In the genomic region with DNA sequence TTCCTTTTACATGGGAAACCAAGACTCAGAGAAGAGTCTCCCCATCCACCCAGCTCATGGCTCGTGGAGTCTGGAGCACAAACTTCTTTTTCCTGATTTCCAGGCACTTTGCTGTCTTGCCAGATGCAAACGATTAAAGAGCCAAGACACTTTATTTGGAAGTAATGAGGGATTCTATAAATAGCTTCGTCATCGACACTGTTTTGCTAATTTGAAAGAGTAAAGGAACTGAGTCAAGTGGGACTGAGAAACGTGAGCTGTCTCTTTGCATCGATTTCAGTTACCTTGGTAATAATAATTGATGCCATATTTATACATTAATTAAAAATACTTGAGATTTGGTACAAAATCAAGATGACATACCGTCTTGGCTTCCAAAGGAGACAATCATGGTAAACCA, we compare ENCODE assay signal across 16 mouse cellular contexts.
"Had no signal": no experiment of that assay in that cellular context is flagged by ENCODE, and none has a peak within 500 bp of the region (broad histone marks: within the 10 kb centered on the region; RNA-seq: fewer than 3 reads in every experiment).

No protein-coding gene starts in this region.

- H3K36me3 ChIP-seq: lung, embryonic 15.5 days; midbrain, embryonic 13.5 days; midbrain, embryonic 15.5 days; neural tube, embryonic 12.5 days had no signal

- H3K4me2 ChIP-seq: lung, embryonic 15.5 days; midbrain, embryonic 11.5 days; midbrain, embryonic 13.5 days; midbrain, embryonic 15.5 days; neural tube, embryonic 12.5 days had no signal

- H3K9ac ChIP-seq: liver, postnatal 0 days; lung, embryonic 15.5 days; midbrain, embryonic 13.5 days; midbrain, embryonic 15.5 days; neural tube, embryonic 12.5 days had no signal

- ATAC-seq: liver, postnatal 0 days; lung, postnatal 0 days; midbrain, embryonic 13.5 days; midbrain, embryonic 15.5 days had no signal

- H3K9me3 ChIP-seq: lung, embryonic 15.5 days; megakaryocyte, embryonic 14.5 days; midbrain, embryonic 13.5 days; midbrain, embryonic 15.5 days; neural tube, embryonic 12.5 days had no signal

- H3K4me1 ChIP-seq: lung, embryonic 15.5 days; megakaryocyte, embryonic 14.5 days; midbrain, embryonic 13.5 days; midbrain, embryonic 15.5 days; neural tube, embryonic 12.5 days had no signal

- H3K27ac ChIP-seq: lung, embryonic 15.5 days; macrophage; midbrain, embryonic 13.5 days; midbrain, embryonic 15.5 days; neural tube, embryonic 12.5 days had no signal

- DNase-seq: liver, postnatal 0 days; lung, adult 2 months; lung, postnatal 14 days; lung, postnatal 36 days; right cerebral cortex, postnatal 14 days; thymus, adult 18-20 months; thymus, postnatal 14 days; thymus, postnatal 36 days had no signal

- H3K27me3 ChIP-seq: lung, embryonic 15.5 days; megakaryocyte, embryonic 14.5 days; midbrain, embryonic 13.5 days; midbrain, embryonic 15.5 days; neural tube, embryonic 12.5 days had no signal

- H3K4me3 ChIP-seq: lung, embryonic 15.5 days; megakaryocyte, embryonic 14.5 days; midbrain, embryonic 13.5 days; midbrain, embryonic 15.5 days; neural tube, embryonic 12.5 days had no signal
